Mouse (Mus musculus) limb, embryonic 13.5 days (tissue): ENCODE results near the gene Celsr3. TPM values are rescaled to one million over a fixed set of nuclear protein-coding genes. Genes with fewer than 3 reads are reported as not detected.

Source experiments
- microRNA-seq: library from miRNA; unstranded; fragments of <30 nt; microRNA quantifications from one replicate; pipeline ENCODE4, GENCODE M21; 2016
- polyA plus RNA-seq: library from polyadenylated mRNA; unstranded; fragments of >200 nt; fragmentation: Nextera tagmentation; extraction: Ambion mirVana; gene quantifications from 2 replicates; pipeline ENCODE4 v1.2.1, GENCODE M21; 2015

Celsr3 gene
- polyA plus RNA-seq, 1 experiment from 2014 or later: 0.13 TPM

Small RNAs within 50 kb of the gene (microRNA-seq; reads per million reads assigned to microRNA genes)
- not detected for gene Gm23156

Other genes starting within 250 kb of the Celsr3 start
- gene Wdr6, start 247.6 kb upstream of the Celsr3 start, polyA plus RNA-seq: 167 and 168 TPM in 2 replicates
- 11.2 and 11.7 TPM in 2 replicates for gene P4htm, start 228.7 kb upstream of the Celsr3 start, polyA plus RNA-seq
- gene Arih2, start 176.9 kb upstream of the Celsr3 start, polyA plus RNA-seq: 55.0 and 59.7 TPM in 2 replicates
- gene Slc25a20, start 164.2 kb upstream of the Celsr3 start, polyA plus RNA-seq: 45.7 and 50.4 TPM in 2 replicates
- 26.2 and 31.3 TPM in 2 replicates for gene Prkar2a, start 137.0 kb upstream of the Celsr3 start, polyA plus RNA-seq
- 149 and 152 TPM in 2 replicates for gene Ip6k2, start 42.5 kb upstream of the Celsr3 start, polyA plus RNA-seq
- 17.2 and 22.5 TPM in 2 replicates for gene Nckipsd, start 18.0 kb upstream of the Celsr3 start, polyA plus RNA-seq
- 19.0 and 19.6 TPM in 2 replicates for gene Slc26a6, start 27.0 kb downstream of the Celsr3 start, polyA plus RNA-seq
- not detected in 2 replicates for gene Tmem89, start 88.3 kb downstream of the Celsr3 start, polyA plus RNA-seq
- 437 and 447 TPM in 2 replicates for gene Uqcrc1, start 110.3 kb downstream of the Celsr3 start, polyA plus RNA-seq
- 6.7 and 7.7 TPM in 2 replicates for gene Col7a1, start 127.3 kb downstream of the Celsr3 start, polyA plus RNA-seq
- gene Ucn2, start 159.7 kb downstream of the Celsr3 start, polyA plus RNA-seq: 0.22 and 0.33 TPM in 2 replicates
- gene Pfkfb4, start 165.5 kb downstream of the Celsr3 start, polyA plus RNA-seq: 12.3 and 14.6 TPM in 2 replicates
- gene Shisa5, start 212.2 kb downstream of the Celsr3 start, polyA plus RNA-seq: 84.1 and 87.1 TPM in 2 replicates
- gene Trex1, start 233.4 kb downstream of the Celsr3 start, polyA plus RNA-seq: 9.0 and 11.8 TPM in 2 replicates
- gene Atrip, start 247.8 kb downstream of the Celsr3 start, polyA plus RNA-seq: 29.0 and 31.1 TPM in 2 replicates